Mouse (Mus musculus) spleen, postnatal 14 days (tissue): ENCODE data around the gene Otp.

Experiments
- DNase-seq, 2 experiments: peaks; one replicate each; pipeline ENCODE4 v3.0.0; 2021 to 2022; ENCODE audit warnings: low spot score in 2 of 2

Otp gene

DNA sequence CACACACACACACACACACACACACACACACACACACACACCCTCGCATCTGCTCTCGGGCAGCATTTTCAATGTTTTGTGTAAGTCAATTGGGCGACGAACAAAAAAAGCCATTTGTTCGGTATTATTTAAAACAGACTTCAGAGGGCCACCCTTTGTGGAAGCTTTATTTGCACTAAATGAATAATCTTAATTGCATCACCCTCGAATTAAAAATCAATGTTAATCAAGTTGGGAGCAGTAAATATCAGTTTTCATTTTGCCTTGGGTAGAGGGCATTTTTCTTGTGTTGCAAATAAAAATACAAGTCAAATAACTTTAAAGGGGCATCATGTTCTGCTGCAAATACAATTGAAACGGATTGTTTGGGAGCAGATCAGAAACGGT lies 1.4 kb upstream of the Otp start:
- DNase-seq: no peak

DNA sequence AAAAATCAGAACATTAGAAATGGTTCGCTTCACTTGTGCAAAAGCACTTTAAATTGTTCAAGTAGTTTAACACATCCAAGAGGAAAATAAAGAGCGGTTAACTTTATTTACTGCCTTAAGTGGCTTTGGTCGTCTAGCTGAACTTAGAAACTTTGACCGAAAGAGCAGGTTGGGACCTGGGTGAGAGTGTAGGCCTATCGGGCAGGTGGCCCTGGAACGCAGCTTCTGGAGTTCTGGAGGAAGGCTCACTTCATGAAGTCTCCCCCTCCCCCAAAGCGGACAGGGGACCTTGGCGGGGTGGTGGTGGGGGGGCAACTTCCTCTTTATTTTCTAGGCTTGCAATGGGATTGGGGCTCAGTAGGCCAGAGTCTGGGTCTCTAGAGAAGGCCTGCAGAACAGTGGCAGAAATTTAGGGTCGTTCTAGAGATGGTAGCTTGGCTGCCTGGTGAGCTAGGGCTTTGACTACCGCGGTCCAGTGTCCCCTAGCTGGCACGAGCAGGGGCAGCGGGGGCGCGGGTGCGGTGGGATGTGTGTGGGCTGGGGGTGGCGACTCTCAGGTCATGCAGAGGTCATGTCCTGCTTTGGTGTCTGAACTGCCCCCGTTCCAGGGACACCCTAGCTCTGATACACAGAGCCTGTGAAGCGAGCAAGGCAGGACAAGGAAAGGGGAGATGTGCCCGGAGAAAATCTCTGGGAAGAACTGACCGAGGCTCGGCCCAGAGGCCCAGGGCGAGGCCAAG lies 576 bp upstream of the Otp start:
- no peak for DNase-seq

DNA sequence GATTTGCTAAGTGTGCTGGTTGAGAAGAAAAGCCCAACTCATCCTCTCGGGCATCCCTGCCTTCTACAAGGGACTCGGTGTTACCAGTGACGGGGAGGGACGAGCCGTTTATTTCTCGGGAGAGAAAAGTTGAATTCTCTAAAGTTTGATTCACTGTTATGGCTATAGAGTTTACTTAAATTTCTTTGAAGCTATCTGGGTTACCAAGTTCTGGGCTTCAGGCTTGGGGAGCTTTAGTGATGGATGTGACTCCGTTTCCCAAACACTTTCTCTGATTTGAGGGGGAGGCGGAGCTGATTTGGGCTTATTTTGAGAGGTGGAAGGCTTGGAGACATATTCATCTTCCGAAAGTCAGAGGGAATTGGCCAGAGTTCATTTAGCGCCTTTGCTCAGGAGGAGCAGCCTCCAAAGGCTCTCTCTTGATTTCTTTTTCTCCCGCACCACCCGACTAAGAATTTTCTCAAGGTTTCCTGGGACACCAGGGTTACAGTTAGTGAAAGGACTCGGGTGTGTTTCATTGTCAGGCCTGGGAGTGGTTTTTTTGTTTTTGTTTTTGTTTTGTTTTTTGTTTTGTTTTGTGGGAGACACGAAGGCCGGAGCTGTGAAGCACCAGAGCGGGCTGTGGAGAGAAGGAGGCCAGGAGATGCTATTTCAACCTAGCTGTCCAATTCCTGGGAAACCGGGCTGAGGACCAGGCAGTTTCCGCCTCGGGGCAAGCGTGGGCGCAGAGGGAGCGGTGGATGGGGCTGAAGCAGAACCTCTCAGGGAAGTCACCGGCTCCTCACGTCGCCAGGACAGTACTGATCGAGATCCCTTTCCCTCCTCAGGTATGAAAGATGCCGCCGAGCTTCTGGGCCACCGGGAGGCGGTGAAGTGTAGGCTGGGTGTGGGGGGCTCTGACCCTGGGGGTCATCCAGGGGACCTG lies 1.1 kb downstream of the Otp start:
- DNase-seq: no peak

- DNase-seq: no peak
Measured at GRCm38 (mm10) chr13:94877211-94877590, 1.8 kb downstream of the Otp start.

GRCm38 (mm10) chr13:94877991-94878745 lies 2.8 kb downstream of the Otp start:
- no peak for DNase-seq

DNA sequence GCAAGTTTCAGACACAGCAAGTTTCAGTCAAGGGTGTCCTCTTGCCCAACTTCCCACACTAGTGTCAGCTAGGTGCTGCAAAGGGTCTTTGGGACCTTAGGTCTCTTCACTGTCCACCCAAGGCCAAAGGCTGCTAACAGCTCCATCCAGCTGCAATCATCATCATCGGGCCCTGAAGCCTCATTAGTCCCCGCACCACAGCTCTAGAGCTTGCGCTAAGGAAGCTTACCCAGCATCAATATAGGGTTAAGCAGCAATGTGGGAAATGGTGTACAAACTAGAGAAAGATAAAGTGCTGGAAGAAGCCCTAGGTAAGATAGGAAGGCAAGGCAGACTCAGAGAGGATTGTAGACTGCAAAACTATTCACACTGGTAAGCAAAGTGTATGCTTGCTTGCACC lies 5.8 kb downstream of the Otp start:
- no peak for DNase-seq

- no peak for DNase-seq
Measured at GRCm38 (mm10) chr13:94882221-94882620, 6.8 kb downstream of the Otp start.

DNA sequence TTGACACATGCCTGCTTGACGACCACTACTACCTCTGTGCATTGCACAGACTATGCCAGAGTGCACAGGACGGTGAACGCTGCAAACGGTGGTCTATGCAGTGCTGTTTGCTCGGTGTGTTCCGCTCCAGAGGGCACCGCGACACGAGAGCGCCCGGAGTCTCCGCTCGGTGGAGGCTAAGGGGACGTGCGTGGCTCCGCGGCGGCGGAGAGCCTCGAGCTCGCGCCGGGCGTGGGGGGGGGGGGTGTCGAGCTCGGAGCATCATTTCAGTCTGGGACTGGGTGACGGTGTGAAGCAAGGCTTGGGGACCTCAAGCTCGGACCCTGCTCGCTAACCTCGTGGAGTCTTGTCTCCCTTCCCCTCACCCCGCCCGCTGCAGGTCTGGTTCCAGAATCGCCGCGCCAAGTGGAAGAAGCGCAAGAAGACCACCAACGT lies 7.3 kb downstream of the Otp start:
- no peak for DNase-seq

GRCm38 (mm10) chr13:94883163-94883965 lies 8.0 kb downstream of the Otp start:
- no peak for DNase-seq

- DNase-seq: no peak
Measured at GRCm38 (mm10) chr13:94883966-94884960, 8.9 kb downstream of the Otp start.

- no peak for DNase-seq
Measured at GRCm38 (mm10) chr13:94885291-94886235, 10.2 kb downstream of the Otp start.

- no peak for DNase-seq
Measured at GRCm38 (mm10) chr13:94907841-94908240, 32.4 kb downstream of the Otp start.

GRCm38 (mm10) chr13:94912961-94913360 lies 37.6 kb downstream of the Otp start:
- no peak for DNase-seq

DNA sequence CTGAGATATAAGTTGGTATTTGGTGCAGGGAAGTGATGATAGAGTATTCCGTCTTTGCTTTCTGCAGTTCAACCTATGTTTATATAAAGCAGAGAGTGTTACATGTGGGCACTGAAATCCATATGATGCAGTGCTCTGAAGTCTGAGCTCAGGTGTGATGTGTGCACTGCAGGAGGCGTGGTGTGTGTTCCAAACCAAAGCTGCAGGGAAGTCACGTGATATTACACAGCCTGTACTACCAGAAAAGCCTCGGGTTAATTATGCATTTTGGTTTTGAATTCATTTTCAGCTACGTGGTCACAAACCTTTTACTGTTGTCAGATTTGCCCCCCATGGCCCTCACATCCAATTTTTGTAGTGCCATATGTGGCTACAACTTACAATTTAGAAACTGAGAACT lies 40.3 kb downstream of the Otp start:
- DNase-seq: no peak

GRCm38 (mm10) chr13:94928086-94928485 lies 52.7 kb downstream of the Otp start:
- no peak for DNase-seq
